ENCODE assay signal across 34 mouse cellular contexts in genomic region chr9:34243674-34244073, GRCm38 (mm10).
"Had no signal": no experiment of that assay in that cellular context is flagged by ENCODE, and none has a peak within 500 bp of the region (broad histone marks: within the 10 kb centered on the region; RNA-seq: fewer than 3 reads in every experiment).

No protein-coding gene starts in this region.

- H3K4me1 ChIP-seq: hindbrain, embryonic 10.5 days; hindbrain, embryonic 12.5 days; hindbrain, embryonic 13.5 days; hindbrain, embryonic 15.5 days; intestine, embryonic 15.5 days; kidney, embryonic 15.5 days had no signal

- H3K9me3 ChIP-seq: heart, embryonic 12.5 days; heart, embryonic 13.5 days; heart, embryonic 15.5 days; hindbrain, embryonic 10.5 days; hindbrain, embryonic 12.5 days; hindbrain, embryonic 13.5 days; hindbrain, embryonic 15.5 days; intestine, embryonic 15.5 days; kidney, embryonic 15.5 days had no signal

- H3K27ac ChIP-seq: heart, embryonic 13.5 days; heart, embryonic 15.5 days; hindbrain, embryonic 10.5 days; hindbrain, embryonic 12.5 days; hindbrain, embryonic 13.5 days; hindbrain, embryonic 14.5 days; hindbrain, embryonic 15.5 days; hindbrain, postnatal 0 days; intestine, embryonic 15.5 days; kidney, embryonic 15.5 days; kidney, postnatal 0 days; layer of hippocampus, adult 2 months; left cerebral cortex, adult 2 months had no signal

- H3K4me2 ChIP-seq: heart, embryonic 11.5 days; heart, embryonic 12.5 days; heart, embryonic 13.5 days; heart, embryonic 15.5 days; hindbrain, embryonic 12.5 days; hindbrain, embryonic 13.5 days; hindbrain, embryonic 14.5 days; hindbrain, embryonic 15.5 days; intestine, embryonic 15.5 days; kidney, embryonic 15.5 days had no signal

- H3K4me3 ChIP-seq: heart, embryonic 12.5 days; heart, embryonic 13.5 days; heart, embryonic 15.5 days; hindbrain, embryonic 10.5 days; hindbrain, embryonic 12.5 days; hindbrain, embryonic 13.5 days; hindbrain, embryonic 15.5 days; intestine, embryonic 15.5 days; kidney, embryonic 15.5 days; layer of hippocampus, adult 2 months; left cerebral cortex, adult 2 months had no signal

- H3K9ac ChIP-seq: heart, embryonic 12.5 days; heart, embryonic 13.5 days; heart, embryonic 15.5 days; hindbrain, embryonic 12.5 days; hindbrain, embryonic 13.5 days; hindbrain, embryonic 14.5 days; hindbrain, embryonic 15.5 days; intestine, embryonic 15.5 days; kidney, embryonic 15.5 days had no signal

- ATAC-seq: hindbrain, embryonic 16.5 days; inflammation-experienced regulatory T-cells, adult 6 months; intestine, embryonic 15.5 days; intestine, embryonic 16.5 days; intestine, postnatal 0 days had no signal

- H3K27me3 ChIP-seq: heart, embryonic 12.5 days; heart, embryonic 13.5 days; heart, embryonic 15.5 days; hindbrain, embryonic 12.5 days; hindbrain, embryonic 13.5 days; hindbrain, embryonic 15.5 days; intestine, embryonic 15.5 days; kidney, embryonic 15.5 days had no signal

- H3K36me3 ChIP-seq: heart, embryonic 12.5 days; heart, embryonic 13.5 days; heart, embryonic 15.5 days; hindbrain, embryonic 10.5 days; hindbrain, embryonic 12.5 days; hindbrain, embryonic 13.5 days; hindbrain, embryonic 15.5 days; intestine, embryonic 15.5 days; kidney, embryonic 15.5 days had no signal

- DNase-seq: heart, postnatal 10 days; heart, postnatal 14 days; heart, postnatal 36 days; heart, postnatal 4 days; kidney, adult 18-20 months; kidney, adult 2 months; kidney, adult 8-10 months; kidney, adult 9 months; kidney, postnatal 10 days; kidney, postnatal 14 days; kidney, postnatal 25 days; kidney, postnatal 36 days; kidney, postnatal 4 days; layer of hippocampus, adult 9-11 months; layer of hippocampus, postnatal 36 days had no signal
